Mouse (Mus musculus) hindbrain, postnatal 0 days (tissue): ENCODE measurements around the gene Plrg1. TPM values are rescaled to one million over a fixed set of nuclear protein-coding genes. Genes with fewer than 3 reads are reported as not detected.

Experiments
- ATAC-seq: fragments of 200-750 bp; cut with Nextera tagmentation; 2 replicates; pipeline ENCODE4 v1.8.0; 2017; ENCODE audit warnings: mild to moderate bottlenecking, moderate TSS enrichment, moderate library complexity
- DNase-seq: peaks from one replicate; pipeline ENCODE4 v3.0.0-alpha.2; 2015; ENCODE audit warnings: low spot score
- H3K27ac ChIP-seq: fragments of 300-500 bp; sonication (generic); 2 replicates; pipeline ENCODE4 v1.5.1; 2014; ENCODE audit warnings: mild to moderate bottlenecking
- H3K27me3 ChIP-seq: fragments of 300-500 bp; sonication (generic); 2 replicates; pipeline ENCODE4 v1.6.1; 2014; ENCODE audit warnings: low read length, mixed read lengths; ENCODE audit not compliant: insufficient read depth
- H3K36me3 ChIP-seq: fragments of 300-500 bp; sonication (generic); 2 replicates; pipeline ENCODE4 v1.6.1; 2014; ENCODE audit warnings: low read length, mixed read lengths; ENCODE audit not compliant: insufficient read depth
- H3K4me1 ChIP-seq: fragments of 300-500 bp; sonication (generic); 2 replicates; pipeline ENCODE4 v1.6.1; 2014; ENCODE audit warnings: antibody characterized with exemption, low read length, mixed read lengths; ENCODE audit not compliant: insufficient read depth
- H3K4me2 ChIP-seq: fragments of 300-500 bp; sonication (generic); 2 replicates; pipeline ENCODE4 v1.6.1; 2014; ENCODE audit warnings: low read depth, mild to moderate bottlenecking, low read length, moderate library complexity, mixed read lengths
- H3K4me3 ChIP-seq: fragments of 300-500 bp; sonication (generic); 2 replicates; pipeline ENCODE4 v1.5.1; 2014; ENCODE audit warnings: low read length
- H3K9ac ChIP-seq: fragments of 300-500 bp; sonication (generic); replicated peaks from 2 replicates; pipeline ENCODE4 v1.6.1; 2014; ENCODE audit warnings: mild to moderate bottlenecking, low read length, moderate library complexity, mixed read lengths
- H3K9me3 ChIP-seq: fragments of 300-500 bp; sonication (generic); 2 replicates; pipeline ENCODE4 v1.6.1; 2016; ENCODE audit warnings: low read length, mixed read lengths
- CTCF ChIP-seq: IDR thresholded peaks from 2 replicates; pipeline ENCODE4 v1.5.1; 2016; ENCODE audit warnings: antibody characterized with exemption, control low read depth, low read depth
- WGBS: fragments of 180-500 bp; shearing (Covaris S2); extraction: QIAGEN DNeasy Blood & Tissue Kit; methylation state at CpG from one replicate; pipeline ENCODE4 v1.1.7; 2014; 5-methylcytosine and 5-hydroxymethylcytosine counted together
- polyA plus RNA-seq: library from polyadenylated mRNA; unstranded; fragments of >200 nt; fragmentation: Nextera tagmentation; extraction: Ambion mirVana; gene quantifications from 2 replicates; pipeline ENCODE4 v1.2.1, GENCODE M21; 2015
- total RNA-seq: library from RNA; depleted of rRNA; stranded (reverse); fragments of >200 nt; gene quantifications from 2 replicates; pipeline ENCODE4 v1.2.3, GENCODE M21; 2014; rRNA removed

Gene Plrg1
- total and polyA plus RNA-seq, 2 experiments from 2014 or later, result 62.7 to 77.7 TPM

DNA sequence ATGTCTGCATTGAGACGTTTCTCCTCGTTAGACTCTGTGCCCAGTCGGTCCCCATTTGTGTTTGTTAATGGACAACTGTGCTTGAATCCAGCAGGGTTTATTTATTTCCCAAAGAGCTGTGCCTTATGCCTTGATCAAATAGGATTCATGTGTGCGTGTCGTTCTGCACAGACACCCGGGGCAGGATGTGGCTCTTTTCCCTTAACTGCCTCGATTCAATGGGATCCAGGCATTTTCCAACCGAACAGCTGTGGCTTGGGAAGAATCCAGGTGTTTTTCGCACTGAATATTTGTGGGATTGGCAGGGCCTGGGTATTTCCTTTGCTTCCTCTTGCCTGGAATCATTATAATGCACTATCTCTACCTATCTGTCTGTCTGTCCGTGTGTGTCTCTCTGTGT is 62.3 kb downstream of the Plrg1 start:
- Histone ChIP-seq H3K36me3 (no peaks in the 10 kb centered on the region), H3K27ac (no peak overlapping the region), H3K4me1 (no peaks in the 10 kb centered on the region; the same call in 1 of the 2 replicates), H3K27me3 (no peaks in the 10 kb centered on the region), H3K9me3 (no peaks in the 10 kb centered on the region), H3K9ac (no peak overlapping the region), H3K4me3 (no peak overlapping the region), H3K4me2 (no peak overlapping the region)
- no peak for DNase-seq
- ATAC-seq, result no peak
- 64% methylated on average over 10 of the region's 10 CpGs for WGBS
- TF ChIP-seq CTCF, result no peak

Other genes starting within 250 kb of the Plrg1 start
- 1.4 and 2.7 TPM in 2 replicates for gene Rbm46, start 179.0 kb upstream of the Plrg1 start, total RNA-seq
- 1.5 and 1.8 TPM in 2 replicates for gene Rbm46, start 179.0 kb upstream of the Plrg1 start, polyA plus RNA-seq
- gene Lrat, start 151.5 kb upstream of the Plrg1 start, total RNA-seq, result 0.58 TPM in 2 replicates
- gene Lrat, start 151.5 kb upstream of the Plrg1 start, polyA plus RNA-seq, result 1.2 and 1.3 TPM in 2 replicates
- gene Fgg, start 47.8 kb upstream of the Plrg1 start, total RNA-seq, result not detected in 2 replicates
- 0.08 and 0.13 TPM in 2 replicates for gene Fgg, start 47.8 kb upstream of the Plrg1 start, polyA plus RNA-seq
- not detected in 2 replicates for gene Fga, start 29.4 kb upstream of the Plrg1 start, total RNA-seq
- gene Fga, start 29.4 kb upstream of the Plrg1 start, polyA plus RNA-seq, result not detected in 2 replicates
- not detected in 2 replicates for gene Fgb, start 5.7 kb upstream of the Plrg1 start, total RNA-seq
- gene Fgb, start 5.7 kb upstream of the Plrg1 start, polyA plus RNA-seq, result not detected in 2 replicates
- 10.5 and 11.1 TPM in 2 replicates for gene Dchs2, start 72.4 kb downstream of the Plrg1 start, total RNA-seq
- gene Dchs2, start 72.4 kb downstream of the Plrg1 start, polyA plus RNA-seq, result 0.48 and 0.55 TPM in 2 replicates